In the genomic region with DNA sequence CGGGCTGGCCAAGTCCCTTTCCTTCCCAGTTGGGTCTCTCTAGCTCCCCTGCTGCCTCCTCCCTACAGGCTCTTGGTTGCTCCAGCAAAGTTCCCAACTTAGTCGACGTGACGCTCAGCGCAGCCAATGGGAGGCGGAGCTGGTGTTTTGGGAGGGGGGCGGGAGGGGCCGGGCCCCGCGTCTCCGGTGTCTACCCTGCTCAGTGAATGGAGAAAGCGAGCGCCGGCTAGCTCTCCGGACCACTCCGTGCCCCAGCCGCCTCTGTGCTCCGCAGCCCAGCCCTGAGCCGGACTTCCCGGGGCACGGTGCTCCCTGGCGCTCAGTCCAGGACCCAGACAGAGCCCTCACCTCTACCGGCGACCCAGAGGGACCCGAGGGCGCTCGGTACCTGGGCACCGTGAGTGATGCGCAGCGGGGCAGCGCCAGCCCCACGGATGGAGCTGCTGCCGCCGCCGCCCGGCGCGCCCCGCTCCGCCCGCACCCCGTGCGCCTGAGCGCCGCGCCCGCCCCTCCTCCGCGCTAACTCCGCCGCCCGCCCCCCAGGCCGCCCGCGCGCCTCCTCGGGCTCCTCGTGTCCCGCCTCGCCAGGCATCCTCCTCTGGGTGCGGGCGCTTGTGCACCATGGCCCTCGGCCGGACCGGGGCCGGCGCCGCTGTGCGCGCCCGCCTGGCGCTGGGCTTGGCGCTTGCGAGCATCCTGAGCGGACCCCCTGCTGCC, we compare ENCODE assay signal across 8 mouse cellular contexts. TPM values are rescaled to one million over a fixed set of nuclear protein-coding genes. Genes with fewer than 3 reads are reported as not detected.
DNase-seq lines count a peak whose midpoint lies in the region; ATAC-seq and TF ChIP-seq lines count a peak whose summit lies in the region.

TSS of gene Slit3 (plus strand) at position 331 of the 717 bp plus-strand sequence.

- TF ChIP-seq CTCF in brain, embryonic 14.5 days (IDR thresholded peaks at IDR 0.05; ENCODE audit: borderline replicate concordance, extremely low read depth, insufficient read depth, insufficient read length), result no peak
- peak; percentile 12; the same call in 1 of the 2 replicates for TF ChIP-seq CTCF in heart, postnatal 0 days (IDR thresholded peaks at IDR 0.05; ENCODE audit: low read depth)

- TF ChIP-seq POLR2A in brain, embryonic 14.5 days (IDR thresholded peaks at IDR 0.05; ENCODE audit: borderline replicate concordance, extremely low read depth, insufficient read depth, insufficient read length, poor library complexity, severe bottlenecking), result no peak

- peak; percentile 87 for DNase-seq in ES-CJ7 (ENCODE audit: low read depth, low spot score)
- peak; percentile 71 for DNase-seq in brain, embryonic 14.5 days (ENCODE audit: low read depth)
- peak; percentile 83 for DNase-seq in forebrain, embryonic 11.5 days (ENCODE audit: low spot score)
- DNase-seq in heart, postnatal 0 days (ENCODE audit: low spot score), result peak; percentile 54
- peak; percentile 47 to 76 for DNase-seq in kidney, postnatal 25 days
- peak; percentile 42 to 49 for DNase-seq in lung, adult 18-20 months
- DNase-seq in retina, postnatal 1 day, result peak; percentile 32
- DNase-seq in spleen, postnatal 36 days (ENCODE audit: low spot score in 2 of 2), result no peak

- no peak for TF ChIP-seq EP300 in heart, postnatal 0 days (IDR thresholded peaks at IDR 0.05; ENCODE audit: low read depth)

- peaks cover 27% of the 10 kb centered on the region for H3K27me3 ChIP-seq in forebrain, embryonic 11.5 days (ENCODE audit: control insufficient read depth, insufficient read depth, low read length)
- peaks cover 38% of the 10 kb centered on the region for H3K27me3 ChIP-seq in heart, postnatal 0 days (ENCODE audit: control insufficient read depth, insufficient read depth, low read length)

- peak within 1 kb of the TSS; percentile 81 for H3K4me2 ChIP-seq in forebrain, embryonic 11.5 days (ENCODE audit: low read depth, low read length, severe bottlenecking)
- peak within 1 kb of the TSS; percentile 94 for H3K4me2 ChIP-seq in heart, postnatal 0 days (ENCODE audit: low read depth, low read length)

- ATAC-seq in forebrain, embryonic 11.5 days (replicated peaks; ENCODE audit: low FRiP score), result peak; percentile 86
- ATAC-seq in heart, postnatal 0 days (ENCODE audit: insufficient read depth, low read depth), result peak; percentile 67

- H3K4me1 ChIP-seq in forebrain, embryonic 11.5 days (replicated peaks; ENCODE audit: control insufficient read depth, insufficient read depth, low read length), result peaks cover 4% of the 10 kb centered on the region; the same call in 1 of the 2 replicates
- no peaks in the 10 kb centered on the region for H3K4me1 ChIP-seq in heart, postnatal 0 days (ENCODE audit: control insufficient read depth, insufficient read depth)

- no peak within 1 kb of the TSS for H3K27ac ChIP-seq in forebrain, embryonic 11.5 days (ENCODE audit: low read depth, low read length)
- H3K27ac ChIP-seq in heart, postnatal 0 days (ENCODE audit: low read depth), result peak within 1 kb of the TSS; percentile 38; the same call in 1 of the 2 replicates

- under 1% methylated on average over 59 of the region's 75 CpGs for WGBS in forebrain, embryonic 11.5 days
- 1% methylated on average over 57 of the region's 75 CpGs for WGBS in heart, postnatal 0 days

- H3K4me3 ChIP-seq in forebrain, embryonic 11.5 days (ENCODE audit: low read depth, low read length), result peak within 1 kb of the TSS; percentile 60
- H3K4me3 ChIP-seq in heart, postnatal 0 days (ENCODE audit: low read depth, low read length), result peak within 1 kb of the TSS; percentile 69

- H3K9me3 ChIP-seq in forebrain, embryonic 11.5 days (ENCODE audit: control insufficient read depth, low read length), result no peaks in the 10 kb centered on the region
- H3K9me3 ChIP-seq in heart, postnatal 0 days (replicated peaks; ENCODE audit: control insufficient read depth, low read length), result no peaks in the 10 kb centered on the region

- peak within 1 kb of the TSS; percentile 56 for H3K9ac ChIP-seq in forebrain, embryonic 11.5 days (ENCODE audit: low read length)
- H3K9ac ChIP-seq in heart, postnatal 0 days (replicated peaks; ENCODE audit: low read depth, low read length), result peak within 1 kb of the TSS; percentile 46

- H3K36me3 ChIP-seq in forebrain, embryonic 11.5 days (ENCODE audit: control insufficient read depth, insufficient read depth, low read length), result no peaks in the 10 kb centered on the region
- no peaks in the 10 kb centered on the region for H3K36me3 ChIP-seq in heart, postnatal 0 days (replicated peaks; ENCODE audit: control insufficient read depth, insufficient read depth, low read length)

RNA-seq across cellular contexts. Expression of gene Slit3, which starts in this region (rescaled TPM):
- 5.1 and 9.3 TPM in 2 replicates for polyA plus RNA-seq in brain, embryonic 14.5 days (2012; rRNA removed)
- polyA plus RNA-seq in forebrain, embryonic 11.5 days (2014; fragmentation: Nextera tagmentation; extraction: Ambion mirVana), result 7.4 TPM in 2 replicates
- total RNA-seq in heart, postnatal 0 days (2014; rRNA removed; ENCODE audit: low replicate concordance), result 22.3 and 23.7 TPM in 2 replicates
- polyA plus RNA-seq in heart, postnatal 0 days (2015; fragmentation: Nextera tagmentation; extraction: Ambion mirVana), result 6.7 and 8.8 TPM in 2 replicates

Comparison
In these comparisons a context has a peak if more than half of its experiments do, and no peak if none do; other contexts are left out.
1. DNase-seq: peak in ES-CJ7 (single experiment), brain, embryonic 14.5 days (single experiment), forebrain, embryonic 11.5 days (single experiment), heart, postnatal 0 days (single experiment), kidney, postnatal 25 days (2 of 2), lung, adult 18-20 months (2 of 2) and retina, postnatal 1 day (single experiment); none in spleen, postnatal 36 days (0 of 2).